Mouse (Mus musculus): ENCODE measurements around the gene Mlh1. TPM values are rescaled to one million over a fixed set of nuclear protein-coding genes. Genes with fewer than 3 reads are reported as not detected.

Gene Mlh1
- total RNA-seq, 2 experiments from 2014 or later = 15.2 to 15.6 TPM

DNA sequence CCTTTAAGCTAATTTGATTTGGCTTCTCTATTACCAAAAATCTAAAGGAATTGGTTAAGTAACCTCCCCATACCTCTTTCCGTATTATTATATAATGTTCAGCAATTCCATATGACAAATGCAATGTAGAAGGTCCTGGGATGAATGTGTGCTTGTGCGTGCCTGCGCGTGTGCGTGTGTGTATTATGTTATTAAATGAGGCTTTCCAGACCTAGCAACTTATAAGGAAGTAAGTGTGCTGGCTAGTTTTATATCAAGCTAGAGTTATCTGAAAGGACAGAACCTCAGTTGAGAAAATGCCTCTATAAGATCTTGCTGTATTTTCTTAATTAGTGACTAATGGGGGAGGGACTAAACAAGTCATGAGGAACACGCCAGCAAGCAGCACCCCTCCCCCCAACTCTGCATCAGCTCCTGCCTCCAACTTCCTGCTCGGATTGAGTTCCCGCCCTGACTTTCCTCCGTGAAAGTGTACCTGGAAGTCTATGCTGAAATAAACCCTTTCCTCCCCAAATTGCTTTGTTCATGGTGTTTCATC, 17.8 kb upstream of the Mlh1 start:
- intact Hi-C loops (cut with DNase I) = no loop called here
- no peak for DNase-seq (ENCODE audit: low spot score in 2 of 2)

- DNase-seq (ENCODE audit: low spot score in 2 of 2) = no peak
- intact Hi-C loops (cut with DNase I) = no loop called here
These were observed 16.4 kb upstream of the Mlh1 start for GRCm38 (mm10) chr9:111287956-111288355.

GRCm38 (mm10) chr9:111286468-111286867, 14.9 kb upstream of the Mlh1 start:
- DNase-seq (ENCODE audit: low spot score in 2 of 2) = no peak
- intact Hi-C loops (cut with DNase I) = no loop called here

DNA sequence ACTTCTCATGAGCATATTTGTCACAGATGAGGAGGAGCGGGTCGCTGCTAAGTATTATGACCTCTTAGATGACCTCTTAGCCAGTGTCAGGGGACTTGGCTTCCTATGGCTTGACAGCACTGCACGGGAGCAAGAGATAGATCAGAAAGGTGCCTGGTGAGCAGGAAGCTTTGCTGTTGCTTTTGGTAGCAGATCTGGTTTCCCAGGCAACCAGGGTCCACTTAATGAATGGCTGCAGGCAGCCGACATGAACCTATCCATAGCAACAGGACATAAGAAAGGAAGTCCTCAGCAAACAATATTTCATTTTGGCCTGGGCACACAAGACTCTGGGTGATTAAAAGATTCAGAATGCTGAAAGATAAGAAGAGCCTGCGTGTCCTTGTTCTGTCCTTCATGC, 14.1 kb upstream of the Mlh1 start:
- intact Hi-C loops (cut with DNase I) = no loop called here
- DNase-seq (ENCODE audit: low spot score in 2 of 2) = peak in 1 of 2 experiments; percentile 28

DNA sequence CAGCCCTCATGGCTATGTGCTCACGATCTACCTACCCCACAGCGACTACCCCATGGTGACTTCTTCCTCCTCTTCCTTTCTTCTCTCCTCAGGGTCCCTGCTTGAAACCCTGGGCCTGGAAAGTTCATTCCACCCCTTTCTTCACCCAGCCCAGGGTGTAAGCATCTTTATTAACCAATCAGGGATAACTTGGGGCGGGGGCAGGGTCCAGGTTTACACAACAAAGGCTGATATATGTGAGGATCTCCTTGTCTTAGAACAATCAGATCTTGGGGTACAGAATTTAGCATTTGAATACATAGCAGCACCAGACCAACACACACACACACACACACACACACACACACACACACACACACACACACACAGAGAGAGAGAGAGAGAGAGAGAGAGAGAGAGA, 13.5 kb upstream of the Mlh1 start:
- intact Hi-C loops (cut with DNase I) = no loop called here
- no peak for DNase-seq (ENCODE audit: low spot score in 2 of 2)

DNA sequence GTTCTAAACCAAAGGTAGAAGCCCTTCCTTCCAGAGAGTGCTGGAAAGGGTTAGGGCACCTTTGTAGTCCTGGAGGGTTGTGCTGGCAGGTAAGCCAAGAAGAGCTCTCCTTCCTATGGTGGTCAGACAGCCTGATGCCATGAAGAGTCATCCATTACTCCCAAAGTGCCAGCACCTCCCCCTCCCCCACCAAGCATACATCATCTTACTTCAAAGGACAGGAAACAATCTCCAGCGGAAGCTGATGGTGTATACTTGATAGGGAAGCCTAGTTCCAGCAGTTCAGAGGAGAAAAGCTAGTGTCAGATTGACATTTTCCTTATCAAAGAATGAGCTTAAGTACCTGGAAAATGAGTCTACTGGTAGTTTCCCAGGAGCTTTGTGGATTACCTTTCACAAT, 3.6 kb upstream of the Mlh1 start:
- no peak for DNase-seq (ENCODE audit: low spot score in 2 of 2)
- intact Hi-C loops (cut with DNase I) = loop anchor here (10.0 kb wide), 1 partner anchor 280 kb away; the partner anchor contains the start of gene Rtp3

DNA sequence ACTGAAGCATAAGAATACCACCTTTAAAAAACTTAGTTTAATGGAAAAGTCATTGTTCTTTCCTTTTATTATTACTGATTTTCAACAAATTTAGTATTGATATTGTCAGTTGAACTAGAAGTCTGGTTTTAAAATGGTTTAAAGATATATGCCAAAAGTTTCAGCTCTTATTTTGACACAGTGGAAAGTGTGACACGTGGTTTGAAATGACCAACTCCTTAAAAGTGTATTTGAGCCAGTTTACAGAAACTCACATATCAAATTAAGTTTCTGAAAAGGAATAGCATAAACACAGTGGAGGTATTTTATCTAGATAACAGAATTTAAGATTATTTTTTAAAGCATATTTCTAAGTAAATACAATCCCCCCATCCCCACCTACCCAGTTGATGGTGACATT, 2.4 kb upstream of the Mlh1 start:
- DNase-seq (ENCODE audit: low spot score in 2 of 2) = no peak
- intact Hi-C loops (cut with DNase I) = loop anchor here (10.0 kb wide), 1 partner anchor 279 kb away; the partner anchor contains the start of gene Rtp3

DNA sequence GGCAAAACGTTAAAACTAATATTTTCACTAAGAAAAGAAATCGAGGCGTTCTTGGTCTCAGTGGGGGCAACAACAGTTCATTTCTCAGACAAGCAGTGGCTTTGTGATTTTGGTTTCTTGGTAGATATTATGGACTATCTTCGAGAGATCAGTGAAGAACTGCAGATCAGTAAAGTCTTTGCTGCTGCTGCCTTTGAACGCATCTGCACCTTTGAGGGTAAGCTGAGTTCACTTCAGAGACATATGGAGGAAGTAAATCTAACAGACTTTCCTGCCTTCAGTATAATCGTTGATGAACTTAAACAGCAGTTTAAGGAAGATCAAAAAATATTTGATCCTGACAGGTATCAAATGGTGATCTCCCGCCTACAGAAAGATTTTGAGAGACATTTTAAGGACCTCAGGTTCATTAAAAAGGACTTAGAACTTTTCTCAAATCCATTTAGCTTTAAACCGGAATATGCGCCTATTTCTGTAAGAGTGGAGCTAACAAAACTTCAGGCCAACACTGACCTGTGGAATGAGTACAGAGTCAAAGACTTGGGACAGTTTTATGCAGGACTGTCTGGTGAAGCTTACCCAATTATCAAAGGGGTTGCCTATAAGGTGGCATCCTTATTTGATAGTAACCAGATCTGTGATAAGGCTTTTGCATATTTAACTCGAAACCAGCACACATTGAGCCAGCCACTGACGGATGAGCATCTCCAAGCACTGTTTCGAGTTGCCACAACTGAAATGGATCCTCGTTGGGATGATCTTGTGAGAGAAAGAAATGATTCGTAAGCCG, 1.6 kb upstream of the Mlh1 start:
- intact Hi-C loops (cut with DNase I) = loop anchor here (10.0 kb wide), 1 partner anchor 278 kb away; the partner anchor contains the start of gene Rtp3

DNA sequence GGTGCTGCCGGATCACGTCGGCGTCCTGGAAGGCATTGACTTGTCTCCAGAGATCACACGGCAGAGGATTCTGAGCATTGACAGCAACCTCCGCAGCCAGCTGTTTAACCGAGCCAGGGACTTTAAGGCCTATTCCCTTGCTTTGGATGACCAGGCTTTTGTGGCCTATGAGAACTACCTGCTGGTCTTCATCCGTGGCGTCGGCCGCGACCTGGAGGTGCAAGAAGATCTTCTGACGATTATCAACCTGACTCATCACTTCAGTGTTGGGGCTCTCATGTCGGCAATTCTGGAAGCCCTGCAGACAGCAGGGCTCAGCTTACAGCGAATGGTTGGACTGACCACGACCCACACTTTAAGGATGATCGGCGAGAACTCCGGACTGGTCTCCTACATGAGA, 765 bp upstream of the Mlh1 start:
- intact Hi-C loops (cut with DNase I) = loop anchor here (10.0 kb wide), 1 partner anchor 278 kb away; the partner anchor contains the start of gene Rtp3
- no peak for DNase-seq (ENCODE audit: low spot score in 2 of 2)

More for the DNA sequence above, 1.6 kb upstream of the Mlh1 start:
- no peak for DNase-seq (ENCODE audit: low spot score in 2 of 2)

- intact Hi-C loops (cut with DNase I) = loop anchor here (10.0 kb wide), 1 partner anchor 276 kb away; the partner anchor contains the start of gene Rtp3
- no peak for DNase-seq (ENCODE audit: low spot score in 2 of 2)
These were observed 546 bp downstream of the Mlh1 start for GRCm38 (mm10) chr9:111271056-111271433.

DNA sequence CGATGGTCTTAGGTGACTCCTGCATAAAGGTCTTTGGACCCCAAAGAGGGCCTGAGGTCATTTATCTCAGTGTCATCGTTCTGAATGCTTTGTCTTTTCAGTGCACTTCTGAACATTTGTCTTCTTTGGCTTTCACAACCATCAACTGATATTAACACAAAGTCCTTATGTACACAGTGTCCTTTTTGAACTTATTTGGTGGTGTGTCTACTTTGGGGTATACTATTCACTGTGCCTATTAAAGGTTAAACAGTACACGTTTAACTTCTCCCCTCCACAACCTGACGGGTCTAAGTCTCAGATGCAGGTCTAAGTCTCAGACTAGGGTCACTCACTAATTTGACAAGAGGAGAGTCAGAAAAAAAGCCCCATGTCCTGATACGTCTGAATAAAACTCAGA, 985 bp downstream of the Mlh1 start:
- intact Hi-C loops (cut with DNase I) = loop anchor here (10.0 kb wide), 1 partner anchor 276 kb away; the partner anchor contains the start of gene Rtp3
- DNase-seq (ENCODE audit: low spot score in 2 of 2) = no peak

- DNase-seq (ENCODE audit: low spot score in 2 of 2) = no peak
- intact Hi-C loops (cut with DNase I) = no loop called here
These were observed 3.6 kb downstream of the Mlh1 start for GRCm38 (mm10) chr9:111267998-111268397.

GRCm38 (mm10) chr9:111261356-111261755, 10.2 kb downstream of the Mlh1 start:
- no peak for DNase-seq (ENCODE audit: low spot score in 2 of 2)
- intact Hi-C loops (cut with DNase I) = no loop called here

- peak in 1 of 2 experiments; percentile 47 for DNase-seq (ENCODE audit: low spot score in 2 of 2)
- intact Hi-C loops (cut with DNase I) = no loop called here
These were observed 11.1 kb downstream of the Mlh1 start for GRCm38 (mm10) chr9:111260360-111260985.

DNA sequence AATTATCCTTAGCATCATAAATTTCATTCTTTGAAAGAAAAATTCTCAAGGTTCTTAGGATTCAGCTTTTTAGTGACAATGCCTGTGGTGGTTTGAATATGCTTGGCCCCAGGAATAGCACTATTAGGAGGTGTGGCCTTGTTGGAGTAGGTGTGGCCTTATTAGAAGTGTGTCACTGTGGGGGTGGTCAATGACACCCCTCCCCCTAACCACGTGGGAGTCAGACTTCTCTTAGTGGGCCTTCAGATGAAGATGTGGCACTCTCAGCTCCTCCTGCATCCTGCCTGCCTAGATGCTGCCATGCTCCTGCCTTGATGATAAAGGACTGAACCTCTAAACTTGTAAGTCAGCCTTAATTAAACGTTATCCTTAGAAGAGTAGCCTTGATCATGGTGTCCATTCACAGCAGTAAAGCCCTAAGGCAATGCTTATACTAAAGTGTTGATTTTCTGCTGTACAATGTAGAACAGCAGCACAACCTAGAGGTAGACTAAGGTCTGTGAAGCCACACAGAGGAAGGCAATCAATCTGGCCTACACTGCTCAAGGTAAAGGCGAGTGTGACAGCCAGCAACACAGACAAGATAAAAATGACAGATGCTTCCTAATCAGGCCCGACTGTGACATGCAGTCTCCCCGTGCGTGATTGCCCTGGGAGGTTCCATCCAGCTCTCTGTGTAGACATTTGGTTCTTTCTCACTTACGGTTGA, 19.3 kb downstream of the Mlh1 start:
- DNase-seq (ENCODE audit: low spot score in 2 of 2) = no peak
- intact Hi-C loops (cut with DNase I) = no loop called here

DNA sequence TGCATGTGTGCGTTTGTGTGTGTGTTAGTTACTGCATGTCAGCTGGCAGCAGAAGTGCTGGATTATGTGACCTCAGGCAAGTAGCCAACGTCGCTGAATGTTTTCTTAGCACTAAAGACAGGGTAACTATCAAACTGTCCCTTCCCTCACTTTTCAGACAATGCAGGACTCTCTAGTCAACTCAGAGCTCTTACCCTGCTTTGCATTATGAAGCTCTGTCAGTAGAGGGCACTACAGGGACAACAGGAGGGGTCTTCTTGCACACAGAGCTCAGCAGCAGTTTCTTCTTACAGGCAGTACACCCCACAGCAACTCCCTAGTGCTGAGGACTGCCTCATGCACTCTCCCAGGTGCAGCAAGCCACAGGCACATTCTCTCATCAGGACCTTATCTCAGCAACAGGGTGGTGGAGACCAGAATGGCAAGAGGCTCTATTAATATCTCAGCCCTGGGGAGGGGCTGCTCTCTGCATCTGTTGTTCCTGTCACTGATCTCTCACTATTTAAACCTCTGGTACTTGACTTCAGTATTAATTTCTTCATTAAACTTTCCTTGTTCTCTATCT, 23.8 kb downstream of the Mlh1 start:
- DNase-seq (ENCODE audit: low spot score in 2 of 2) = no peak
- intact Hi-C loops (cut with DNase I) = loop anchor here (2.0 kb wide), 1 partner anchor 155 kb away; no protein-coding TSS in a partner anchor

DNA sequence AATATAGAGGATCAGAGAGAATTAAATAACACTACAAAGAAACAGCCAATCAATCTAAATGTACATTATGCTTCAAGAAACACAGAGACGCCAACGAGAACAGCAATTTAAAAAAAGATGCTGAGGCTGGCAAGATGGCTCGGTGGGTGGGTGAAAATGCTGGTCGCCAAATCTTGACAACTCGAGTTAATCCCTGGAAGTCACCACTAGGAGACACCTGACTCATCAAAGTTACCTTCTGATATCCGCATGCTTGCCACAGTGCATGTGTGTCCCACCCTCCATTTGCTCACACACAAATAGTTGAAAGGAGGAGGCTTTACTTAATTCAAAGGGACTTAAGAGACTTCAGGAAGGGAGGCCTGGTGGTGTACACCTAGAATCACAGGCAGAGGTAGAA, 26.0 kb downstream of the Mlh1 start:
- DNase-seq (ENCODE audit: low spot score in 2 of 2) = peak in 1 of 2 experiments; percentile 50
- intact Hi-C loops (cut with DNase I) = no loop called here

DNA sequence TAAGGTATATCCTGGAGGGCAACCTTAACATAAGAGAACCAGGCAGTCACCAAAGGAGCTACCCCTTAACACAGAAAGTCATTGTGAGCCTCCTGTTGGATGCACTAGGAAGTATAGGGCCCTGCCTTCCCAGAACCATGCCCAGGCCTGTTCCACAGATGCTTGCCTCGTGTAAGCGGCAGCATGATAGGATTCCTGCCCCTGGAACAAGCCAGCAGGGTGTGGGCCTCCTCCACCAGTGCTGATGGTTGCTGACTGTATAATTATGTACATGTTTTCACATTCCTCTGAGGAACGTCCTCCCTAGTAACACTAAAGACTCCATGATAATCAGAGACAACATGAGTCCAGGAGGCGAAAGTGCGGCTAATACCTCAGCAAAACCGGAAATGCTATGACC, 28.2 kb downstream of the Mlh1 start:
- DNase-seq (ENCODE audit: low spot score in 2 of 2) = no peak
- intact Hi-C loops (cut with DNase I) = no loop called here

GRCm38 (mm10) chr9:111239821-111240220, 31.8 kb downstream of the Mlh1 start:
- intact Hi-C loops (cut with DNase I) = no loop called here
- no peak for DNase-seq (ENCODE audit: low spot score in 2 of 2)

DNA sequence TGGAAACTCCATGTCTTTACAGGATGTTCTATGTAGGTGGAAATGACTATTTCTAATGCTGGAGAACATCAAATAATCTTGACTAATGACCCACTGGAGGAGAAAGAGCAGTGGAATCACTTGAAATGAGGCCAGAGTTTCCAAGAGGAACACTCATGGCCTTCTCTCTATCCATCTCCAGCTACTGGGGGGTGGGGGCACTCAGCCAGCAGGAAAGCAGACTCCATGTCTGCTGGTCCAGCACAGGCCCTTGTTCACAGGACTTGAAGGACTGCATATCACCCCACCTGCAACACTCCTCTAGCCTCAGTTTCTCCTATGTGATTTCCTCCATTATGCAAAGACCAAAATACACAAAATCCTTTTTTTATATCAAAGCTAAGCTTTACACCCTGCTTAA, 33.9 kb downstream of the Mlh1 start:
- intact Hi-C loops (cut with DNase I) = no loop called here
- no peak for DNase-seq (ENCODE audit: low spot score in 2 of 2)
